Mouse (Mus musculus): ENCODE data around the gene Shc4. TPM values are rescaled to one million over a fixed set of nuclear protein-coding genes. Genes with fewer than 3 reads are reported as not detected.

Gene Shc4
- polyA plus RNA-seq, 1 experiment from 2014 or later: 1.7 TPM

GRCm38 (mm10) chr2:125591895-125592294 is 132.1 kb downstream of the Shc4 start:
- H3K4me2 ChIP-seq (replicated peaks): no peak overlapping the region
- WGBS: 97% methylated on average over 4 of the region's 4 CpGs
- no peak overlapping the region for H3K4me3 ChIP-seq (replicated peaks)
- H3K36me3 ChIP-seq: peaks cover 48% of the 10 kb centered on the region
- H3K27ac ChIP-seq: no peak overlapping the region
- ATAC-seq: no peak
- no peak overlapping the region for H3K9ac ChIP-seq (replicated peaks)
- no peaks in the 10 kb centered on the region for H3K9me3 ChIP-seq
- no peaks in the 10 kb centered on the region for H3K27me3 ChIP-seq
- H3K4me1 ChIP-seq (replicated peaks): no peaks in the 10 kb centered on the region

- peaks cover 54% of the 10 kb centered on the region for H3K36me3 ChIP-seq
- 95% methylated on average over 12 of the region's 12 CpGs for WGBS
- no peak overlapping the region for H3K27ac ChIP-seq
- no peak overlapping the region for H3K4me2 ChIP-seq (replicated peaks)
- no peaks in the 10 kb centered on the region for H3K4me1 ChIP-seq (replicated peaks)
- no peaks in the 10 kb centered on the region for H3K27me3 ChIP-seq
- no peaks in the 10 kb centered on the region for H3K9me3 ChIP-seq
- H3K4me3 ChIP-seq (replicated peaks): no peak overlapping the region
- no peak for ATAC-seq
- no peak overlapping the region for H3K9ac ChIP-seq (replicated peaks)
Observed at GRCm38 (mm10) chr2:125589287-125589686, 134.7 kb downstream of the Shc4 start.

GRCm38 (mm10) chr2:125581081-125581480 is 142.9 kb downstream of the Shc4 start:
- Histone ChIP-seq H3K27me3 (no peaks in the 10 kb centered on the region), H3K9me3 (no peaks in the 10 kb centered on the region), H3K36me3 (peaks cover 63% of the 10 kb centered on the region), H3K9ac (replicated peaks) (no peak overlapping the region), H3K4me2 (replicated peaks) (no peak overlapping the region), H3K4me1 (replicated peaks) (no peaks in the 10 kb centered on the region), H3K27ac (no peak overlapping the region), H3K4me3 (replicated peaks) (no peak overlapping the region)
- WGBS: 91% methylated on average over 5 of the region's 5 CpGs
- ATAC-seq: no peak

DNA sequence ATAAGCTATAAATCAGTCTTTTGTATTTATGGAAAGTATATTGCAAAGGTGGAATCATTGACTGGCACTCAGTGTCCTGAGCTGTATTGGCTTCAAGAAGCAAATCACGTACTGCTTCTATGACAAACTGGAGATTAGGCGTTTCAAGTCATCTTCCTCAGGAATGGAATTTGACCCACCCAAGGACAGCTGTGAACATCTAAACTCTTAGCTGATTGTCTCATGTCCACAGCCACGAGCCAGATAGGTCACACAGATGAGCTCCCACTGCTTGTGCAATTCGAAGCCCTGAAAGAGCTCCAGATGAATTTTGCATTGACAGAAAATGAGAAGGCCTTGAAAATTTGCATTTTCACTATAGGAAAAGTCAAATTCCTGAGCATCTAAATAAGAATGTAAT is 146.3 kb downstream of the Shc4 start:
- no peak overlapping the region for H3K27ac ChIP-seq
- H3K36me3 ChIP-seq: peaks cover 65% of the 10 kb centered on the region
- H3K4me1 ChIP-seq (replicated peaks): no peaks in the 10 kb centered on the region
- H3K27me3 ChIP-seq: no peaks in the 10 kb centered on the region
- no peak overlapping the region for H3K4me2 ChIP-seq (replicated peaks)
- no peak overlapping the region for H3K4me3 ChIP-seq (replicated peaks)
- no peak for ATAC-seq
- H3K9me3 ChIP-seq: no peaks in the 10 kb centered on the region
- WGBS: 79% methylated on average over 4 of the region's 4 CpGs
- H3K9ac ChIP-seq (replicated peaks): no peak overlapping the region

Other genes starting within 250 kb of the Shc4 start
- gene Gm9913, start 219.1 kb downstream of the Shc4 start, polyA plus RNA-seq (2015; fragmentation: Nextera tagmentation; extraction: Ambion mirVana): 0.11 TPM in 1 of 2 replicates, not detected in the other
- gene Fbn1, start 216.2 kb downstream of the Shc4 start, polyA plus RNA-seq (2015; fragmentation: Nextera tagmentation; extraction: Ambion mirVana): 2.0 and 2.6 TPM in 2 replicates
- gene Cep152, start 99.0 kb downstream of the Shc4 start, polyA plus RNA-seq (2015; fragmentation: Nextera tagmentation; extraction: Ambion mirVana): 4.0 and 4.3 TPM in 2 replicates
- gene Eid1, start 51.1 kb downstream of the Shc4 start, polyA plus RNA-seq (2015; fragmentation: Nextera tagmentation; extraction: Ambion mirVana): 359 and 367 TPM in 2 replicates
- gene Secisbp2l, start 58.7 kb upstream of the Shc4 start, polyA plus RNA-seq (2015; fragmentation: Nextera tagmentation; extraction: Ambion mirVana): 30.4 and 31.2 TPM in 2 replicates
- 28.6 and 32.8 TPM in 2 replicates for gene Galk2, start 135.0 kb upstream of the Shc4 start, polyA plus RNA-seq (2015; fragmentation: Nextera tagmentation; extraction: Ambion mirVana)
- 71.5 and 73.7 TPM in 2 replicates for gene Cops2, start 135.0 kb upstream of the Shc4 start, polyA plus RNA-seq (2015; fragmentation: Nextera tagmentation; extraction: Ambion mirVana)

Data from midbrain, embryonic 13.5 days (tissue).